Mouse (Mus musculus): ENCODE measurements around the gene Bptf.
"Not testable (repeated sequence)": the region's sequence is repeated elsewhere in the genome, so short reads cannot be mapped to it uniquely, and the experiment has no call there.

Bptf gene

DNA sequence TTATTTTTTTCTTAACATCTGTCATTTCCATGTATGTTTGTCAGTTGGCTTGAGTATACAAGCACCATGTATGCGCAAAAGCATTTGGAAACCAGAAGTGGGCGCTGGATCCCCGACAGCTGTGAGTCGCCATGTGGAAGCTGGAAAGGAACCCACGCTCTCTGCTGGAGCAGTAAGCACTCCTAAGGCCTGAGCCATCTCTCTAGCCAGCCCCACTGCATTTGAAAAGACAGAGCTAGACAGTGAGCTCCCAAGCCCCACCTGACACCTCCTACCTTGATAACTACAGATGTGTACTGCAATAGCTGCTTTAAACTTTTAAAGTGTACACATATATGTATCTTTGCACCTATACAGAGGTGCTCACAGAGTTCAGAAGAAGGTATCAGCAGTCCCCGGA is 74.5 kb downstream of the Bptf start:
- no peak for DNase-seq (ENCODE audit: extremely low spot score, low spot score)

DNA sequence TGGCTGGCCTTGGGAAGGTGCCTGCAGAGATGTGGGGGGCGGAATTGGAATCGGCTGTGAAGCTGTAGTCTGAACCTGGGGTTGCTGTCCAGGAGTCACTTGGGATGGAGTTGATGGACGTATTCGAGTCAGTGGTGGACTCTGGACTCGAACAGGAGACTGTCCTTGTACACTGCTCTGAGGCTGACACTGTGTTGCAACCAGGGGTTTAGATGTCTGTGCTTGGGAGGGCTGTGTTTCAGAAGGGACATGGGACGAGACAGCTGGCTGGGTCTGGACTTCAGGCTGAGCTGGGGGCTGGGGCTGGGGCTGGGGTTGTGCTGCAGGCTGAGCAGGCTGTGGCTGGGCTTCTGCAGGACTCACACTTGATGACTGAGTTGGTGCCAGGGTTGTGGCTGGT is 77.1 kb downstream of the Bptf start:
- DNase-seq (ENCODE audit: extremely low spot score, low spot score), result no peak

DNA sequence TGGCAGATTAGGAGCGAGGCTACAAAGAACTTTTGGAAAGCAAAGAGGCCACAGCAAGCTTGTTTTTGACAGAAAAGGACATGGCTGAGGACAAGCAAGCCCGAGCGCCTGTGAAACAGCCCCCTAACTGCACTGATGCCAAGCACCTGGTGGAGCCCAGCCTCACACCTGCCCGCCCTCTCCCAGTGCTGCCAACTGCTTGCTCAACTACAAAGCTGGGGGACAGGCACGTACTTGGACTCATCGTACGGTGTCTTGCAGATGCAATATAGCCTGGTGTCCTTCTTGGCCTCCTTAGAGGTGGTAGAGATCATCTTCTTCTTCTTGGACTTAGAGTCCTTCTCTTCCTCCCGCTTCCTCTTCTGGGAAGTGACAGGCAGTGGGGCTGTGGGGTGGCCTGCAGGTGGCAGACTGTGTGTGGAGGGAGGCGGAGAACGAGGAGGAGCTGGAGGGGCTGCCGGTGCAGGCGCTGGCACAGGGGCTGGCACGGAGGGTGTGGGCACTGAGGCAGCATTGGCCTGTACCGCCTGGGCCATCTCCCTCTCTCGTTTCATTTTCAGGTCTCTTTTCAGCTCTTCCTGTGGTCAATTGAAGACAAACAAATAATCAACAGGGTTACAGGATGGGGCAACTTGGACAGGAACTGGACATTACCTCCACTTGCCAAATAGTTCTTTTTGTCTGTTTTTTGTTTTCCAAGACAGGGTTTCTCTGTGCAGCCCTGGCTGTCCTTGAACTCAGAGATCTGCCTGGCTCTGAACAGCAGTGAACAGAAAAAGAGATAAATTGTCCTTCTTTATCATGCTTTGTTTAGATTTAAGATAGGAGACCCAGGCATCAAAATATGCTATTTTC is 84.9 kb downstream of the Bptf start:
- no peak for DNase-seq (ENCODE audit: extremely low spot score, low spot score)

GRCm38 (mm10) chr11:107045546-107045945 is 86.4 kb downstream of the Bptf start:
- DNase-seq (ENCODE audit: extremely low spot score, low spot score), result no peak

GRCm38 (mm10) chr11:107044321-107044720 is 87.6 kb downstream of the Bptf start:
- DNase-seq (ENCODE audit: extremely low spot score, low spot score), result peak; percentile 44

- no peak for DNase-seq (ENCODE audit: extremely low spot score, low spot score)
Observed at GRCm38 (mm10) chr11:107043361-107043760, 88.6 kb downstream of the Bptf start.

- no peak for DNase-seq (ENCODE audit: extremely low spot score, low spot score)
Observed at GRCm38 (mm10) chr11:107041396-107041795, 90.5 kb downstream of the Bptf start.

- no peak for DNase-seq (ENCODE audit: extremely low spot score, low spot score)
Observed at GRCm38 (mm10) chr11:107039417-107039816, 92.5 kb downstream of the Bptf start.

DNA sequence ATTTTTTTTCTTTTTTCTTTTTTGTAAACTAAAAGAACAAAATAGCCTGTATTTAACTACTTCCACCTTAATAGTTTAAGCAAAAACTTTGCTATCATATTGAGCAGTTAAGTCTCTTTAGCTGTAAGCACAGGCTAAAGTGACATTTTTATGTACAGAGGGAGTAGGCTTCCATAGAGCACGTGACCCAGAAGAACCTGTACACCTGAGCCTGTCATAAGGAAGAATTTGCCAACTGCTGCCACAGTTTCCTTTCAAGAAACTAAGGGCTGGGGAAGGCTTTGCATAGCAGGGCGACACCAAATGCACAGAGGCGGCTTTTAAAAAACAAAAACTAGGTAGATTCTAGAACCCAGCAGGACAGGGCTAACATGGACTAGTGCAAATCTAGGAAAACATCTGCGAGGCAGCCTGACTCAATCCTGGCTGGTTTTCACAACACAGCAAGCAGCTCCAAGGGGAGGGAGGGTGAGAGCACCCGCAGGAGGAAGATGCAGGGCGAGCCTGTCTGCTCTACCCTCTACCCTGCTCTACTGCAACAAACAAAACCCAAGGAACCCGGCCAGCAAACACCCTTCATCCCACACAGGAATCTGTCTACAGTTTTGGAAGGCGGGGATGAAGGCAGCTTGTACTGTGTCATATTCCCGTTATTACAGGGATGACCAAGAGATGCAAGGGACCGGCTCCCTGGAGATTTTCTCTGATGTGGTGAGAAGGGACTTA is 97.7 kb downstream of the Bptf start:
- no peak for DNase-seq (ENCODE audit: extremely low spot score, low spot score)

DNA sequence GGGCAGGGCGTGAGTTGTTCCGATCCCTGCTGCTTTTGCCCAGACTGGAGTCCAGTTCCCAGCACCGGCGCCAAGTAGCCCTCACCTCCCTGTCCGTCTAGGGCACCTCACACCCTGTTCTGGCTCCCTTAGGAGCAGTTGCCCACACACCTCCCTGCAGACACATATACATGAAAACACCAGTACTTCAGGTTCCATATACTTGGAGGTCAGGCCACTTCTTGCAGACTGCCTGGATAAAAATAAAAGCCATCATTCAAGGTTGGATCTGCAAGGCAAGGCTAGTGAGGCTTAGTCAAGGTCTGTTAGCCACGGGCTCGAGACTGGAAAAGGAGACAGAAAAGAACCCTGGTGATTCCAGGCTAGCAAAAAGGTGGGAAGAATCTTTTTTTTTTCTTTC is 100.3 kb downstream of the Bptf start:
- DNase-seq (ENCODE audit: extremely low spot score, low spot score), result no peak

DNA sequence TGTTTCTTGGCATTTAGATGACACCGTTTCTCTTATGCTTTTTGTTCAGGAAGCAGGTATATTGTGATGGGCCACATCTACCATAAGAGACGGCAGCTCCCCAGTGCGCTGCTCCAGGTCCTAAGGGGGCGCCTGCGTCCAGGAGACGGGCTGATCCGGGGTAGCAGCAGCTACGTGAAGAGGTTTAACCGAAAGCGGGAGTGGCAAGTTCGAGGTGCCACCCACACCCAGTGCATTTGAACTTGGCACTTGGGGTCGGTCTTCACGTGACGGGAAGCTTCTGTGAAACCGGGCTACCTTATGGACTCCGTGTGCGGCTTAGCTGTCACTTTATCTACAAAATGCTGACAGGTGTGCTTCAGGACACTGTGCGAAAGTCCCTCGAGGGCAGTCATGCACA is 102.4 kb downstream of the Bptf start:
- no peak for DNase-seq (ENCODE audit: extremely low spot score, low spot score)

DNA sequence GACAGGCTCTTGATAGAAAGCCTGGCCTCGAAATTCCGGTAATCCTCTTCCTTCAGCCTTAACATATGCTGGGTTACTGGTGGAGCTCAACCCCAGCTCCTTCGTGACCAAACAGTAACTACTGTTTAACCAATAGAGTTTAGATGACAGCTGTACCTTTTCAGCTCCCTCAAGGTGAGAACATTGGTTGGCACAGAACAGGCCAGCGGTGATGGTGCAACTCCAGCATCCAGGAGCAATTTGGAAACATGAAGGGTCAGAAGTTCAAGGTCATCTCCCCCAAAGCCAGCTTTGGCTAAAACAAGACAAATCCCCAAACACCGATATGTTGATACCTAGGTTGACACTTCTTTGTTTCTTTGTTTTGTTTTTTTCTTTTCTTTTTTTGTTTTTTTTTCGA is 103.2 kb downstream of the Bptf start:
- no peak for DNase-seq (ENCODE audit: extremely low spot score, low spot score)

GRCm38 (mm10) chr11:107028275-107028618 is 103.7 kb downstream of the Bptf start:
- DNase-seq (ENCODE audit: extremely low spot score, low spot score), result peak; percentile 89

DNA sequence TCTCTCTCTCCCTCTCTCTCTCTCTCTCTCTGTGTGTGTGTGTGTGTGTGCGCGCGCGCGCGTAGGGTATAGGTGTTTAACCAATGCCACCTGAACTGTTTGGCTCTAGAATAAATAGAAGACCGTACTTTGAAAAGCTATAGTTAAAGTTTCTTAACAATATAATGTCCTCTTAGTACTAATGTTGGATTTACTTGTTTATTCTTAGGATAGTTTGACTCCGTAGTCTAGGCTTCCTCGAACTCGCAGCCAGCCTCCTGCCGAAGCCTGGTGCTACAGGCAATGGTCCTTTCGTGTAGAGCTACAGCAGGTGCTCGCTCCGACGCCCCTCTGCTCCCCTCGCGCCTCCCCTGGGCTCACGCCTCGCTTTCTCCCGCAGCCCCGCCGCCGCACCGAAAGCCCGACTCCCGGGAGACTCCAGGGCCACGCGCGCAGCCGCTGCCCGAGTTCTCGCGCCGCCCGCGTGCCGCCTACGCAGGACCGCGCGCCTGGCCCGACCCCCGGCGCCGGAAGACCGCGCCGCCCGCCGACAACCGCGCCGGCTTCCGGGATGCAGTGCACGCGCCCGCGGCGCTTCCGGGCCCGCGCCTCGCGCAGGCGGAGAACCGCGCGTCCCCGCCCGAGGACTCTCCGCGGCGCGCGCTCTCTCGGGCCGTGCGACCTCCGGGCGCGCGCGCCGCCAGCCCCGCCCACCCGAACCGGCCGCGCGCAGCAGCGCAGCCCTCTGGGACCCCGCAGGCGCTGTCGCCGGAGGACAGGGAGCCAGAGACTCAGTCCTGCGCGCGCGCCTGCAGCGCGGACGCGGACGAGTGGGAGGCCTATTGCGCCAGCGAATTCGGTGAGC is 104.3 kb downstream of the Bptf start:
- no peak for DNase-seq (ENCODE audit: extremely low spot score, low spot score)

GRCm38 (mm10) chr11:107026554-107027430 is 105.1 kb downstream of the Bptf start:
- no peak for DNase-seq (ENCODE audit: extremely low spot score, low spot score)

GRCm38 (mm10) chr11:107025411-107026321 is 106.3 kb downstream of the Bptf start, which contains the start of gene 1810010H24Rik:
Gene 1810010H24Rik (plus strand): TSS chr11:107025681.
- peak; percentile 53 for DNase-seq (ENCODE audit: extremely low spot score, low spot score)

DNA sequence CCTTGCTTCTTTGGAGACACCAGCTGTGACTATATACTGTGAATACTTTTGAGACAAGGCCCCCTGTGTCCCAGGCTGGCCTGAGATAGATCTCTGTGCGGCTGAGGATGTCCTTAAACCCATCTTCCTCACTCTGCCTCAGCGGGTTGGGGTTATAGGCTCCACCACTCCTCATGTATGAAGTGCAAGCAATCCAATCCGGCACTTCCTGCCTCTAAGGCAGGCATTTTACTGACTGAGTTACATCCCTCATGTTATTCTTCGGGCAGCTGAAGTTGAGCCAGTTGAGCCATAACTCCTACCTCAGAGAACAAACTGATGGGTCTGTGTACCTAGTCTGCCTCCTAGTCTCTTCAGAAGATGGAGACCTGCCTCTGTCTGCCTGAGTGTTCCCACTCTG is 107.5 kb downstream of the Bptf start:
- DNase-seq (ENCODE audit: extremely low spot score, low spot score), result no peak

- no peak for DNase-seq (ENCODE audit: extremely low spot score, low spot score)
Observed at GRCm38 (mm10) chr11:107022050-107022683, 109.8 kb downstream of the Bptf start.

GRCm38 (mm10) chr11:107019722-107020121 is 112.2 kb downstream of the Bptf start:
- DNase-seq (ENCODE audit: extremely low spot score, low spot score), result not testable (repeated sequence)
